Mouse (Mus musculus) spleen, adult 18-20 months (tissue): Measurements from ENCODE around the gene Slc26a10.
A peak's percentile ranks its signal among the peaks of the same experiment; 100 is the strongest.

ENCODE experiments used
- DNase-seq, 2 experiments: peaks; one replicate each; pipeline ENCODE4 v3.0.0; 2022; ENCODE audit warnings: mixed read lengths in 2 of 2

The Slc26a10 gene

DNA sequence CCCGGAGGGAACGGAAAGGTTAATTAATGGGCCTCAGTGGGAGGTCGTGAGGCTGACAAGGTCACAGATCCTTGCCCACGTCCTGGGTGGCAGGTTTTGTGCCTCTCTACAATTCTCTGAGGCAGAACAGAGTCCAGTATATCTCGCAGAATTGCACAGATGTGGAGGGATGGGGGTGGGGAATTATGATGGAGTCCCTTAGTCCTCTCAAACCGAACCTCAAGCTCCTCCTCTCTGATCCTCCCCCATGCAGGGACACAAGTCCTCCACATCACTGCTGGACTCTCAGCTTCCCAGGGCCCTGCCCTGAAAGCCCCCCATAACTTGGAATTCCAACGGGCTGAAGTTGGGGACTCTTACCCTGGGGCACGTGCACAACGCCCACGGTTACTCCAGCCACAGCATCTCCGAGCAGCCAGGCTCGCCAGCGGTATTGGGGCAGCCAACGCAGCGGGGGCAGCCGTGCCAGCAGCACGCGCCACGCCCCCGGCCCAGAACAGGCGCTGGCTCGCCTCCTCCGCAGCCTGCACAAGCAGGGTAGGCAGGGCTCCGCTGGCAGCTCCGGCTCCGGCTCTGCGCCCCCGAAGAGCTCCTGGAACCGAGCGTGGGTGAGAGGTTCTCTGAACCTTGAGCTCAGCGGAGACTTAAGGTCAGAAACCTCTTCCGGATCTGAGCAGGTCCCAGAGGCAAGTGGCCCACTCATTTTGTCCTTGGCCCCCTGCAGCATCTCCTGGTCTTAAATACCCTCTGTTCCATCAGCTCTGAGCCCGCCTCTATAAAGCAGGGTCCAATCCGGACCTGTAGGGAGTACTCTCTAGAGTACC is at the start of gene Slc26a10:
Gene Slc26a10 (minus strand): TSS at position 775 of the 824 bp plus-strand sequence.
- DNase-seq, result no peak

DNA sequence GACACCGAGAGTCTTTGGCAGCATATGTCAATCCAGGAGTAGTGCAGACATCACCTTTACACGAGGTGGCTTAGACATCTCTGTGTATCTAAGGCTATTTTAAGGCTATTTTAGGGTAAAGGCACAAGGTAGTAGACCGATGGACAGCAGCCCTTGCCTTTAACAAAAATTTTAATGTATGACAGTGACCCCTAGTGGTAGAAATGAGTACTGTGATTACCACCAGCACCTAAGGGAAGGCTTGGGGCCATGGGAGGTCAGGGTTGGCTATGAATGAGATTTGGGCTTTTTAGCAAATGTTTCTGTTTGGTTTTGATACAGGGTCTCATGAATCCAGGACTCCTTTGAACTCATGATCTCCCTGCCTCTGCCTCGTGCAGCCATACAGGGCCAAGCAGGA is 48.5 kb upstream of the Slc26a10 start:
- peak in 1 of 2 experiments; percentile 21 for DNase-seq

DNA sequence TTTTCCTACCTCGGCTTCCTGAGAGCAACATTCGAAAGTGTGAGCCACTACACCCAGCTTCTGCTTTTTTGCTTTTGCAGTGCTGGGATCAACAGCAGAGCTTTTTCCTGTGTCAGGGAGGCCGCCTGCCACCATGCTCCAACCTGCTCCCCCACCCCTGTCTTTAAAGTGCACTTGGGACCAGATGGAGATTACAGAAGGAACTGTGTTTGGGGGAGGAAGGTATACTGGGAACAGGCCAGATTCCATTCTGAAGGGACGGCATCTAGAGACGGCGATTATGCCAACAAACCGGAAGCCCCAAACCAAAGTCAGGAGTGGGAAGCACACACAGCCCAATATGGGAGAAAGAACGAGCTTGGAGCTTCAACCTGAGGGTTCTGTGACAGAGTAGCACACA is 46.7 kb upstream of the Slc26a10 start:
- DNase-seq, result no peak

- DNase-seq, result no peak
Measured at GRCm38 (mm10) chr10:127226318-127226895, 46.0 kb upstream of the Slc26a10 start.

- DNase-seq, result peak; percentile 28 to 34
Measured at GRCm38 (mm10) chr10:127225732-127226131, 45.3 kb upstream of the Slc26a10 start.

- DNase-seq, result no peak
Measured at GRCm38 (mm10) chr10:127225213-127225612, 44.8 kb upstream of the Slc26a10 start.

GRCm38 (mm10) chr10:127218339-127218738 is 37.9 kb upstream of the Slc26a10 start:
- no peak for DNase-seq

DNA sequence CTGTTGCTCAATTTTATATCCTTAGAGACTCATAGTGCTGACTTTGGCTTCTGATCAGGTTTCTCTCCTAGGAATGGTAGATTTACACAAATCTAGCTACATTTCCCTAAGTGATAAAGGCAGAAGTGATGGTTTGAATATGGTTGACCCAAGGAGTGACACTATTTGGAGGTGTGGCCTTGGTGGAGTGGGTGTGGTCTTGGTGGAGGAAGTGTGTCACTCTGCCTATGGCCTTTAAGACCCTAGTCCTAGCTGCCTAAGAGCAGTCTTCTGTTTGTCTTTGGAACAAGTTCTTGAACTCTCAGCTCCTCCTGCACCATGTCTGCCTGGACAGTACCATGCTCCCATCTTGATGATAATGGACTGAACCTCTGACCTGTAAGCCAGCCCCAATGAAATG is 36.7 kb upstream of the Slc26a10 start:
- DNase-seq, result no peak

DNA sequence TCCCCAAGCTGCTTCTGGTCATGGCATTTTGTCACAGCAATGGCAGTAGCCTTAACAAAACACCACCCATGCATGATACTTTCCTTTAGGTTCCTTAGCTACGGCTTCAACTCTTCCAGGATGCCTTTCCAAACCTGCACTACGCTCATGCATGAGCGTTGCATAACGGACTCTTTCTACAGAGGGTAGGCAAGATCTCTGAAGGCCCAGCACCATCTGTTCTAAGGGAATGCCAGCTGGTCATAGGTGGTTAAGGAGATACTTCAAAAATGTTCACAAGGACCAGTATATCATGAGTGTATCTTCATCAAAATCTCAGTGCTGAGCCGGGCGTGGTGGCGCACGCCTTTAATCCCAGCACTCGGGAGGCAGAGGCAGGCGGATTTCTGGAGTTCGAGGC is 36.0 kb upstream of the Slc26a10 start:
- DNase-seq, result no peak

DNA sequence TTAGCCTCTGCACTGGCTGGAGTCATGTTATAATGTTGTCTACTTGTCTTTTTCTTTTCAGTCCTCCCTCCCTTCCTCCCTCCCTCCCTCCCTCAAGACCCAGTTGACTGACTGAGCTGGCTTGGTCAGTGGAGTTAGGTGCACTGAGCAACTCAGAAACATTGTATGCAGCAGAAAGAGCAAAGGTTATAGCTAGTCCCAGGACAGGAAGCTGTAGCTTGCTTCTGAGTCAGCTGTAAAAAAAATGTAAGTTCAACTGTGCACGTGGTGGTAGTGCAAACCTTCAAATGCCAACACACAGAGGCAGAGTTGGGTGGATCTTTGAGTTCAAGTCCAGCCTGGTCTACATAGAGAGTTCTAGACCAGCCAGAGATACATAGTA is 34.0 kb upstream of the Slc26a10 start:
- DNase-seq, result no peak

GRCm38 (mm10) chr10:127213704-127214421 is 33.4 kb upstream of the Slc26a10 start:
- DNase-seq, result no peak

DNA sequence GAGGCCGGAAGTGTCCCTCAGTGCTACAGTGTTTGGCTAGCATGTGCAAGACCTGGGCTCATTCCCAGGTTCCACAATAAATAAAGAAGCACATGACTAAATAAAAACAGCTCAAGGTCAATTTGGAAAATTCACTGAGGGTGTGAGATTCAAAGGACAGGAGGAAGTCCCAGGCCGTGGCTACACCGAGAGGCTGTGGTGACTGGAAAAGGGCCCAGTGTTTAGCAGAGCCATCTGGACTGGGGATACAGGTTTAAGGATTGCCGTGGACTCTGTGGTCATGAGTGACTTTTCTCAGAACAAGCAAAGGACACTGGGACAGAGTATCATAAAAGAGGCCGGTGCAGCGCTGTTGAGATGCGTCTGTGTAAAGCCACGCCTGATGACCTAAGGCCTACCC is 32.8 kb upstream of the Slc26a10 start:
- DNase-seq, result no peak

DNA sequence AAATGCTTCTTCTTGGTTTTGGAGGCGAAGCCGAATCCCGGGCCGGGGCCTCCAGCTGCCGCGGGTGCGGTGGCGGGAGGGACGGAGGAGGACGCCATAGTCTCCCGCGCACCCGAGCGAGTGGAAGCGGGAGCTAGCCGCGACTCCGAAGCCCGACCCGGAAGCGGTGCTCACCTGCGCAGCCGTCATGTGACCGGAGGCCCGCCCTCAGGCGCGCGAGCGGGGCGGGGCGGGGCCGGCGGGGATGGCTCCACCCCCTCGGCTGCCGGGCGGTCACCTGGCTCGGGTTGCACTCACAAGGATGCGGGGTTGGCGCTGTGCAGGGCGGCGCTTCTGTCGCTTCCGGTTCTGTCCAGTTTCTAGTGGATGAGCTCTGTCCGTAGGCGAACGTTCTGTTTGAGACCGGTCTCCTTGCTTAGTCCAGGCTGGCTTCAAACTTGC is 31.0 kb upstream of the Slc26a10 start, which contains the start of gene Pip4k2c:
Gene Pip4k2c (minus strand): TSS at position 172 of the 441 bp plus-strand sequence.
- peak; percentile 89 to 93 for DNase-seq

- peak in 1 of 2 experiments; percentile 22 for DNase-seq
Measured at GRCm38 (mm10) chr10:127210961-127211405, 30.5 kb upstream of the Slc26a10 start.

- DNase-seq, result no peak
Measured at GRCm38 (mm10) chr10:127209928-127210570, 29.6 kb upstream of the Slc26a10 start.

DNA sequence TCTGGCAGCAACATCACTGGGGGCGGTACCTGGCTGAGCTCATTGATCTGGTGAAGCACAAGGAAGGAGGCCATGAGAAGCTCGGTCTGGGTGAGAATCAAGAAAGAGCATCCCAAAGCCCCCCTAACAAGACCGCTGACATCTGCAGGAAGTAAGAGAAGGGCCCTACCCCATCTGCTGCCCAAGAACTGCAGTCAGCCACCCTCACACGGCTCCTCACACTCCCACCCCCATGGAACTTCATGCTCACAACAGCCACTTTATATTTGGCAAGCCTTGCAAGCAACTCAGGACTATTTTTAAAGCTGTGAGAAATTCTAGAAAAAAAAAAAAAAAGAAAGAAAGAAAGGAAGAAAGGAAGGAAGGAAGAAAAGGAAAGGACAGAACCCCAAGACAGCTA is 28.5 kb upstream of the Slc26a10 start:
- DNase-seq, result no peak

- DNase-seq, result no peak
Measured at GRCm38 (mm10) chr10:127205373-127205772, 24.9 kb upstream of the Slc26a10 start.

GRCm38 (mm10) chr10:127204589-127204988 is 24.1 kb upstream of the Slc26a10 start:
- no peak for DNase-seq

DNA sequence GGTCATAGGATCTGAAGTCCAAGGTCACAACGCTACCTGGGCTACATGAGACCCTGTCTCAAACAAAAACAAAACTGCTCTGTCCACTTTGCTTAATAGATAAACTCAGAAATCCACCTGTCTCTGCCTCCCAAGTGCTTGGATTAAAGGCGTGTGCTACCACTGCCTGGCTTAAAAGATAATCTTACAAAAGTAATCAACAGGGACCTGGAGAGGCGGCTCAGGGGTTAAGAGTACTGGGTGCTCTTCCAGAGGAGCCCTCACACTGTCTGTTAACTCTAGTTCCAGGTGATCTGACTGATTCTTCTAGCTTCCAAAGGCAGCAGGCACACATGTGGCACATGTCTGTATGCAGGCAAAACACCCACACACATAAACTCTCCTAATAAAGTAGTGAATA is 22.7 kb upstream of the Slc26a10 start:
- DNase-seq, result no peak

GRCm38 (mm10) chr10:127200279-127200678 is 19.8 kb upstream of the Slc26a10 start:
- no peak for DNase-seq

DNA sequence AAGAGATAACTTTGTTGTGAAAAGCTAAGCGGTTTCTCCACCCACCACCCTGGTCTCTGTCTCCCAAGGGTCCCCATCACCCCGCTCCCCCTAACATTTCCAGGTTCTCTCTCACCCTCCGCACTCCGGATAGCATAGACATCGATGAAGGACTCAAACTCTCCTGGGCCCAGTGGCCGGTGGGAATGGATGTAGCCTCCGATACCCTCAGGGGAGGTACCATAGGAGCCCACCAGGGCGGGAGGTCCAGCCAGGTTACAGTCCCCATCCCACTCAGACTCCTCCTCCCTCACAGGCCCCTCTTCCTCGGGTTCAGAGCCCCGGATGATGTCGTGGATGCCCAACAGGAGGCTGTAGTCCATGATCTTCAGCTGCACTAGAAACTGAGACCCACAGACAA is 19.0 kb upstream of the Slc26a10 start:
- no peak for DNase-seq

- DNase-seq, result no peak
Measured at GRCm38 (mm10) chr10:127199068-127199467, 18.6 kb upstream of the Slc26a10 start.

DNA sequence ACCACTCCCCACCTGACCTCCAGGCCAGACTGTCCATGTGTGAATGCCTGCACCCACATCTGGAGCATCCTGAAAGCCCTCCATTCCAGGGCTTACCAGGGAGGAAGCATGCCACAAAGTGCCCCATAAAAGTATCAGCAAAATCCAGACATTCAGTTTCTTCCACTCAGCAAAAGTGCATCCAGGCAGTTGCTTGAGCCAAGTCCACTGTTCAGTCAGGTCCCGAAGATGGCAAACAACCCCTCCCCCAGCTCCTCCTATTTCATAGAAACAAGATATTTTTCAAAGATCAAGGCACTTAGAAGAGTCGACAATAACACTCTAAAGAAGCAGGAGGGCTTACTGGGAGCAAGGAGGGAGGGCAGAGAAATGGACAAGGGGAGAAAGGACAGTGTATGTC is 18.0 kb upstream of the Slc26a10 start:
- no peak for DNase-seq
